Mouse (Mus musculus) lung, postnatal 25 days (tissue): Measurements from ENCODE around the gene Colq.
"Not testable (repeated sequence)": the region's sequence is repeated elsewhere in the genome, so short reads cannot be mapped to it uniquely, and the experiment has no call there.

Experiments
- DNase-seq: peaks from one replicate; pipeline ENCODE4 v3.0.0; 2022; ENCODE audit warnings: low spot score

Colq gene

GRCm38 (mm10) chr14:31591243-31591642, at the start of gene Colq:
Gene Colq (minus strand): TSS chr14:31591343.
- no peak for DNase-seq

- DNase-seq: no peak
Observed at GRCm38 (mm10) chr14:31640346-31640889, 49.3 kb upstream of the Colq start, which contains the start of gene Gm49387. Gene Gm49387 (minus strand): TSS chr14:31640878.

- no peak for DNase-seq
Observed at GRCm38 (mm10) chr14:31630677-31631076, 39.5 kb upstream of the Colq start.

- DNase-seq: no peak
Observed at GRCm38 (mm10) chr14:31622748-31623147, 31.6 kb upstream of the Colq start.

GRCm38 (mm10) chr14:31620591-31621223, 29.6 kb upstream of the Colq start:
- peak; percentile 8 for DNase-seq

GRCm38 (mm10) chr14:31617997-31618396, 26.9 kb upstream of the Colq start:
- DNase-seq: no peak

- no peak for DNase-seq
Observed at GRCm38 (mm10) chr14:31617204-31617603, 26.1 kb upstream of the Colq start.

- DNase-seq: no peak
Observed at GRCm38 (mm10) chr14:31613671-31614070, 22.5 kb upstream of the Colq start.

- no peak for DNase-seq
Observed at GRCm38 (mm10) chr14:31611986-31612385, 20.8 kb upstream of the Colq start.

GRCm38 (mm10) chr14:31605514-31605913, 14.4 kb upstream of the Colq start:
- no peak for DNase-seq

- DNase-seq: peak; percentile 2
Observed at GRCm38 (mm10) chr14:31604916-31605315, 13.8 kb upstream of the Colq start.

- DNase-seq: not testable (repeated sequence)
Observed at GRCm38 (mm10) chr14:31602616-31602979, 11.5 kb upstream of the Colq start.

- no peak for DNase-seq
Observed at GRCm38 (mm10) chr14:31601908-31602615, 10.9 kb upstream of the Colq start.

GRCm38 (mm10) chr14:31597446-31597845, 6.3 kb upstream of the Colq start:
- no peak for DNase-seq

- no peak for DNase-seq
Observed at GRCm38 (mm10) chr14:31596408-31596807, 5.3 kb upstream of the Colq start.

GRCm38 (mm10) chr14:31594693-31595092, 3.5 kb upstream of the Colq start:
- no peak for DNase-seq

- DNase-seq: no peak
Observed at GRCm38 (mm10) chr14:31593036-31593435, 1.9 kb upstream of the Colq start.

- no peak for DNase-seq
Observed at GRCm38 (mm10) chr14:31586451-31586850, 4.7 kb downstream of the Colq start.

GRCm38 (mm10) chr14:31583082-31583481, 8.1 kb downstream of the Colq start:
- DNase-seq: no peak

GRCm38 (mm10) chr14:31577966-31578735, 13.0 kb downstream of the Colq start:
- no peak for DNase-seq

GRCm38 (mm10) chr14:31576846-31577697, 14.1 kb downstream of the Colq start:
- DNase-seq: no peak

- DNase-seq: no peak
Observed at GRCm38 (mm10) chr14:31575866-31576265, 15.3 kb downstream of the Colq start.
